Mouse (Mus musculus) limb, embryonic 11.5 days (tissue): Measurements from ENCODE around the gene Bub1b. TPM values are rescaled to one million over a fixed set of nuclear protein-coding genes. Genes with fewer than 3 reads are reported as not detected.
"Not testable (repeated sequence)": the region's sequence is repeated elsewhere in the genome, so short reads cannot be mapped to it uniquely, and the experiment has no call there.

Experiments
- ATAC-seq: fragments of 200-750 bp; cut with Nextera tagmentation; 2 replicates; pipeline ENCODE4 v1.8.0; 2017; ENCODE audit warnings: low read depth; ENCODE audit not compliant: insufficient number of reproducible peaks, low FRiP score, low TSS enrichment
- DNase-seq: peaks from one replicate; pipeline ENCODE4 v3.0.0-alpha.2; 2015; ENCODE audit warnings: low spot score
- H3K27ac ChIP-seq: fragments of 300-500 bp; sonication (generic); replicated peaks from 2 replicates; pipeline ENCODE4 v1.5.1; 2014; ENCODE audit warnings: low read depth, mild to moderate bottlenecking, low read length
- H3K27me3 ChIP-seq: fragments of 300-500 bp; sonication (generic); 2 replicates; pipeline ENCODE4 v1.6.1; 2014; ENCODE audit warnings: mild to moderate bottlenecking, low read length, mixed read lengths; ENCODE audit not compliant: control insufficient read depth, insufficient read depth
- H3K36me3 ChIP-seq: fragments of 300-500 bp; sonication (generic); 2 replicates; pipeline ENCODE4 v1.6.1; 2014; ENCODE audit warnings: mild to moderate bottlenecking, low read length, moderate library complexity, mixed read lengths; ENCODE audit not compliant: control insufficient read depth, insufficient read depth
- H3K4me1 ChIP-seq: fragments of 300-500 bp; sonication (generic); 2 replicates; pipeline ENCODE4 v1.6.1; 2014; ENCODE audit warnings: low read length, mixed read lengths; ENCODE audit not compliant: control insufficient read depth, insufficient read depth
- H3K4me2 ChIP-seq: fragments of 300-500 bp; sonication (generic); 2 replicates; pipeline ENCODE4 v1.6.1; 2014; ENCODE audit warnings: low read depth, mild to moderate bottlenecking, moderate library complexity; ENCODE audit not compliant: severe bottlenecking
- H3K4me3 ChIP-seq: fragments of 300-500 bp; sonication (generic); 2 replicates; pipeline ENCODE4 v1.5.1; 2014; ENCODE audit warnings: low read depth, low read length
- H3K9ac ChIP-seq: fragments of 300-500 bp; sonication (generic); 2 replicates; pipeline ENCODE4 v1.6.1; 2014; ENCODE audit warnings: mild to moderate bottlenecking, low read length
- H3K9me3 ChIP-seq: fragments of 300-500 bp; sonication (generic); 2 replicates; pipeline ENCODE4 v1.6.1; 2016; ENCODE audit warnings: low read length; ENCODE audit not compliant: control insufficient read depth
- WGBS: fragments of 180-500 bp; shearing (Covaris S2); extraction: QIAGEN DNeasy Blood & Tissue Kit; methylation state at CpG from one replicate; pipeline ENCODE4 v1.1.7; 2014; 5-methylcytosine and 5-hydroxymethylcytosine counted together
- polyA plus RNA-seq: library from polyadenylated mRNA; unstranded; fragments of >200 nt; fragmentation: Nextera tagmentation; extraction: Ambion mirVana; gene quantifications from 2 replicates; pipeline ENCODE4 v1.2.1, GENCODE M21; 2014

Gene Bub1b
- 145 and 155 TPM in 2 replicates for polyA plus RNA-seq

GRCm38 (mm10) chr2:118597673-118598568 lies at the start of gene Bub1b:
Bub1b (plus strand) TSS chr2:118598211.
- Histone ChIP-seq H3K27ac (no peak within 1 kb of the TSS), H3K9me3 (no peaks in the 10 kb centered on the region), H3K4me3 (peak within 1 kb of the TSS; percentile 51), H3K9ac (peak within 1 kb of the TSS; percentile 64), H3K4me1 (no peaks in the 10 kb centered on the region), H3K4me2 (peak within 1 kb of the TSS; percentile 61), H3K36me3 (peaks cover 6% of the 10 kb centered on the region; the same call in 1 of the 2 replicates), H3K27me3 (no peaks in the 10 kb centered on the region)
- ATAC-seq = peak; percentile 95
- DNase-seq = peak; percentile 95
- 6% methylated on average over 41 of the region's 41 CpGs for WGBS

GRCm38 (mm10) chr2:118548421-118549221 lies 49.4 kb upstream of the Bub1b start:
- Histone ChIP-seq H3K9ac (peak overlapping the region; percentile 81), H3K9me3 (0 out of 2 replicates have a peak, but pooled peaks cover 4% of the 10 kb centered on the region), H3K27me3 (no peaks in the 10 kb centered on the region), H3K4me2 (peak overlapping the region; percentile 90), H3K4me3 (peak overlapping the region; percentile 89), H3K4me1 (peaks cover 56% of the 10 kb centered on the region), H3K27ac (peak overlapping the region; percentile 56; the same call in 1 of the 2 replicates), H3K36me3 (no peaks in the 10 kb centered on the region)
- WGBS = under 1% methylated on average over 18 of the region's 18 CpGs
- DNase-seq (peak; percentile 38), ATAC-seq (no peak)

- Histone ChIP-seq H3K4me2 (peak within 1 kb of the TSS; percentile 90), H3K9ac (peak within 1 kb of the TSS; percentile 81), H3K9me3 (0 out of 2 replicates have a peak, but pooled peaks cover 4% of the 10 kb centered on the region), H3K27ac (peak within 1 kb of the TSS; percentile 56; the same call in 1 of the 2 replicates), H3K4me1 (peaks cover 46% of the 10 kb centered on the region), H3K36me3 (no peaks in the 10 kb centered on the region), H3K4me3 (peak within 1 kb of the TSS; percentile 89), H3K27me3 (no peaks in the 10 kb centered on the region)
- WGBS = 1% methylated on average over 45 of the region's 45 CpGs
- DNase-seq = peak; percentile 99
- ATAC-seq = peak; percentile 88
Observed at GRCm38 (mm10) chr2:118549507-118550473, 48.2 kb upstream of the Bub1b start, which contains the start of gene Bmf. Bmf (minus strand) TSS chr2:118549687.

GRCm38 (mm10) chr2:118551606-118552005 lies 46.4 kb upstream of the Bub1b start:
- no peak for ATAC-seq
- no peak overlapping the region for H3K4me3 ChIP-seq
- 0 out of 2 replicates have a peak, but pooled peaks cover 4% of the 10 kb centered on the region for H3K9me3 ChIP-seq
- H3K36me3 ChIP-seq = no peaks in the 10 kb centered on the region
- H3K4me2 ChIP-seq = no peak overlapping the region
- H3K4me1 ChIP-seq = peaks cover 28% of the 10 kb centered on the region
- no peak overlapping the region for H3K27ac ChIP-seq
- no peaks in the 10 kb centered on the region for H3K27me3 ChIP-seq
- 64% methylated on average over 2 of the region's 2 CpGs for WGBS
- DNase-seq = no peak
- H3K9ac ChIP-seq = no peak overlapping the region

- H3K9ac ChIP-seq = peak overlapping the region; percentile 43; the same call in 1 of the 2 replicates
- DNase-seq = not testable (repeated sequence)
- WGBS = 65% methylated on average over 15 of the region's 17 CpGs
Observed at GRCm38 (mm10) chr2:118554356-118554990, 43.5 kb upstream of the Bub1b start.

GRCm38 (mm10) chr2:118558426-118558825 lies 39.6 kb upstream of the Bub1b start:
- H3K4me3 ChIP-seq = no peak overlapping the region
- H3K4me1 ChIP-seq = no peaks in the 10 kb centered on the region
- no peak overlapping the region for H3K9ac ChIP-seq
- H3K4me2 ChIP-seq = no peak overlapping the region
- no peak for ATAC-seq
- no peaks in the 10 kb centered on the region for H3K27me3 ChIP-seq
- H3K36me3 ChIP-seq = no peaks in the 10 kb centered on the region
- H3K27ac ChIP-seq = no peak overlapping the region
- no peaks in the 10 kb centered on the region for H3K9me3 ChIP-seq
- 91% methylated on average over 3 of the region's 3 CpGs for WGBS
- DNase-seq = no peak

More at GRCm38 (mm10) chr2:118554356-118554990, 43.5 kb upstream of the Bub1b start:
- H3K9me3 ChIP-seq, ATAC-seq, H3K27me3 ChIP-seq, H3K4me1 ChIP-seq, H3K36me3 ChIP-seq, H3K27ac ChIP-seq: not testable (repeated sequence)
- Histone ChIP-seq H3K4me2 (peak overlapping the region; percentile 47), H3K4me3 (peak overlapping the region; percentile 30)

- no peak overlapping the region for H3K4me2 ChIP-seq
- no peak overlapping the region for H3K9ac ChIP-seq
- no peaks in the 10 kb centered on the region for H3K27me3 ChIP-seq
- H3K9me3 ChIP-seq = no peaks in the 10 kb centered on the region
- H3K27ac ChIP-seq = no peak overlapping the region
- H3K4me3 ChIP-seq = no peak overlapping the region
- no peak for ATAC-seq
- H3K36me3 ChIP-seq = 0 out of 2 replicates have a peak, but pooled peaks cover 2% of the 10 kb centered on the region
- no peaks in the 10 kb centered on the region for H3K4me1 ChIP-seq
- DNase-seq = no peak
- WGBS = 75% methylated on average over 4 of the region's 4 CpGs
Observed at GRCm38 (mm10) chr2:118562015-118562414, 36.0 kb upstream of the Bub1b start.
